Mouse (Mus musculus) midbrain, postnatal 0 days (tissue): ENCODE results near the gene Fndc3b. TPM values are rescaled to one million over a fixed set of nuclear protein-coding genes. Genes with fewer than 3 reads are reported as not detected.

Experiments used
- ATAC-seq: fragments of 200-750 bp; cut with Nextera tagmentation; 2 replicates; pipeline ENCODE4 v1.8.0; 2017; ENCODE audit warnings: moderate number of reproducible peaks, mild to moderate bottlenecking, moderate TSS enrichment, moderate library complexity; ENCODE audit not compliant: low FRiP score
- DNase-seq: peaks from one replicate; pipeline ENCODE4 v3.0.0-alpha.2; 2015; ENCODE audit warnings: low spot score
- H3K27ac ChIP-seq: fragments of 300-500 bp; sonication (generic); 2 replicates; pipeline ENCODE4 v1.5.1; 2014; ENCODE audit warnings: low read depth, mild to moderate bottlenecking, low read length, mixed read lengths
- H3K27me3 ChIP-seq: fragments of 300-500 bp; sonication (generic); 2 replicates; pipeline ENCODE4 v1.6.1; 2014; ENCODE audit warnings: low read length, control low read depth, mixed read lengths; ENCODE audit not compliant: insufficient read depth
- H3K36me3 ChIP-seq: fragments of 300-500 bp; sonication (generic); 2 replicates; pipeline ENCODE4 v1.6.1; 2014; ENCODE audit warnings: low read length, control low read depth, mixed read lengths; ENCODE audit not compliant: insufficient read depth
- H3K4me1 ChIP-seq: fragments of 300-500 bp; sonication (generic); 2 replicates; pipeline ENCODE4 v1.6.1; 2014; ENCODE audit warnings: mild to moderate bottlenecking, control low read depth, antibody characterized with exemption, low read length, mixed read lengths; ENCODE audit not compliant: insufficient read depth
- H3K4me2 ChIP-seq: fragments of 300-500 bp; sonication (generic); 2 replicates; pipeline ENCODE4 v1.6.1; 2014; ENCODE audit warnings: low read depth, mild to moderate bottlenecking, low read length, mixed read lengths; ENCODE audit not compliant: poor library complexity, severe bottlenecking
- H3K4me3 ChIP-seq: fragments of 300-500 bp; sonication (generic); 2 replicates; pipeline ENCODE4 v1.5.1; 2014; ENCODE audit warnings: low read depth, mild to moderate bottlenecking, low read length, moderate library complexity
- H3K9ac ChIP-seq: fragments of 300-500 bp; sonication (generic); replicated peaks from 2 replicates; pipeline ENCODE4 v1.6.1; 2014; ENCODE audit warnings: mild to moderate bottlenecking, low read length, moderate library complexity, mixed read lengths; ENCODE audit not compliant: poor library complexity, severe bottlenecking
- H3K9me3 ChIP-seq: fragments of 300-500 bp; sonication (generic); 2 replicates; pipeline ENCODE4 v1.6.1; 2016; ENCODE audit warnings: low read length, control low read depth
- CTCF ChIP-seq: IDR thresholded peaks from 2 replicates; pipeline ENCODE4 v1.5.1; 2016; ENCODE audit warnings: antibody characterized with exemption, mild to moderate bottlenecking
- WGBS: fragments of 180-500 bp; shearing (Covaris S2); extraction: QIAGEN DNeasy Blood & Tissue Kit; methylation state at CpG from one replicate; pipeline ENCODE4 v1.1.7; 2014; 5-methylcytosine and 5-hydroxymethylcytosine counted together
- polyA plus RNA-seq: library from polyadenylated mRNA; unstranded; fragments of >200 nt; fragmentation: Nextera tagmentation; extraction: Ambion mirVana; gene quantifications from 2 replicates; pipeline ENCODE4 v1.2.1, GENCODE M21; 2015
- total RNA-seq: library from RNA; depleted of rRNA; stranded (reverse); fragments of >200 nt; gene quantifications from 2 replicates; pipeline ENCODE4 v1.2.3, GENCODE M21; 2014

The Fndc3b gene
- total and polyA plus RNA-seq, 2 experiments from 2014 or later, result 7.6 to 13.4 TPM

GRCm38 (mm10) chr3:27712421-27712820 lies 1.3 kb upstream of the Fndc3b start:
- Histone ChIP-seq H3K27me3 (no peaks in the 10 kb centered on the region), H3K4me3 (no peak overlapping the region), H3K36me3 (no peaks in the 10 kb centered on the region), H3K4me2 (no peak overlapping the region), H3K4me1 (no peaks in the 10 kb centered on the region), H3K27ac (no peak overlapping the region), H3K9me3 (no peaks in the 10 kb centered on the region), H3K9ac (no peak overlapping the region)
- WGBS, result 59% methylated on average over 6 of the region's 6 CpGs
- DNase-seq, result no peak
- ATAC-seq, result no peak
- no peak for TF ChIP-seq CTCF

GRCm38 (mm10) chr3:27709906-27710647 lies 1.0 kb downstream of the Fndc3b start:
- under 1% methylated on average over 43 of the region's 86 CpGs for WGBS
- DNase-seq (peak; percentile 22), ATAC-seq (peak; percentile 62)
- peak overlapping the region; percentile 79 for H3K27ac ChIP-seq
- H3K4me3 ChIP-seq, result peak overlapping the region; percentile 93
- H3K4me2 ChIP-seq, result peak overlapping the region; percentile 82
- H3K27me3 ChIP-seq, result no peaks in the 10 kb centered on the region
- no peak for TF ChIP-seq CTCF
- no peaks in the 10 kb centered on the region for H3K4me1 ChIP-seq
- peak overlapping the region; percentile 83 for H3K9ac ChIP-seq
- H3K9me3 ChIP-seq, result no peaks in the 10 kb centered on the region
- no peaks in the 10 kb centered on the region for H3K36me3 ChIP-seq

GRCm38 (mm10) chr3:27709096-27709905 lies 1.8 kb downstream of the Fndc3b start:
- 8% methylated on average over 22 of the region's 22 CpGs for WGBS
- H3K36me3 ChIP-seq, result no peaks in the 10 kb centered on the region
- H3K27ac ChIP-seq, result peak overlapping the region; percentile 79; the same call in 1 of the 2 replicates
- no peaks in the 10 kb centered on the region for H3K27me3 ChIP-seq
- peak overlapping the region; percentile 82 for H3K4me2 ChIP-seq
- ATAC-seq (no peak), DNase-seq (peak; percentile 18)
- no peaks in the 10 kb centered on the region for H3K4me1 ChIP-seq
- peak overlapping the region; percentile 93 for H3K4me3 ChIP-seq
- peak overlapping the region; percentile 83; the same call in 1 of the 2 replicates for H3K9ac ChIP-seq
- no peak for TF ChIP-seq CTCF
- no peaks in the 10 kb centered on the region for H3K9me3 ChIP-seq

GRCm38 (mm10) chr3:27708581-27708980 lies 2.5 kb downstream of the Fndc3b start:
- no peak for ATAC-seq
- Histone ChIP-seq H3K36me3 (no peaks in the 10 kb centered on the region), H3K4me2 (peak overlapping the region; percentile 82), H3K4me3 (peak overlapping the region; percentile 93; the same call in 1 of the 2 replicates), H3K9me3 (no peaks in the 10 kb centered on the region), H3K4me1 (no peaks in the 10 kb centered on the region), H3K9ac (no peak overlapping the region), H3K27ac (no peak overlapping the region), H3K27me3 (no peaks in the 10 kb centered on the region)
- 24% methylated on average over 5 of the region's 5 CpGs for WGBS
- peak; percentile 9 for DNase-seq
- peak; percentile 23; the same call in 1 of the 2 replicates for TF ChIP-seq CTCF

GRCm38 (mm10) chr3:27705761-27706160 lies 5.3 kb downstream of the Fndc3b start:
- no peak for TF ChIP-seq CTCF
- WGBS, result 63% methylated on average over 6 of the region's 6 CpGs
- no peaks in the 10 kb centered on the region for H3K27me3 ChIP-seq
- no peak overlapping the region for H3K27ac ChIP-seq
- H3K4me3 ChIP-seq, result no peak overlapping the region
- H3K4me1 ChIP-seq, result no peaks in the 10 kb centered on the region
- H3K9ac ChIP-seq, result no peak overlapping the region
- ATAC-seq (no peak), DNase-seq (no peak)
- no peaks in the 10 kb centered on the region for H3K36me3 ChIP-seq
- no peak overlapping the region for H3K4me2 ChIP-seq
- no peaks in the 10 kb centered on the region for H3K9me3 ChIP-seq

GRCm38 (mm10) chr3:27705056-27705455 lies 6.1 kb downstream of the Fndc3b start:
- TF ChIP-seq CTCF, result no peak
- Histone ChIP-seq H3K9me3 (no peaks in the 10 kb centered on the region), H3K27me3 (no peaks in the 10 kb centered on the region), H3K4me1 (no peaks in the 10 kb centered on the region), H3K36me3 (no peaks in the 10 kb centered on the region), H3K9ac (no peak overlapping the region), H3K4me2 (no peak overlapping the region), H3K4me3 (no peak overlapping the region), H3K27ac (no peak overlapping the region)
- ATAC-seq (no peak), DNase-seq (no peak)
- WGBS, result 46% methylated on average over 4 of the region's 4 CpGs
